Mouse (Mus musculus) stomach, postnatal 0 days (tissue): ENCODE measurements around the gene Fgf14.

ENCODE experiments used
- CTCF ChIP-seq: IDR thresholded peaks from 2 replicates; pipeline ENCODE4 v1.5.1; 2016; ENCODE audit warnings: antibody characterized with exemption, low read depth, mild to moderate bottlenecking, moderate library complexity
- EP300 ChIP-seq: optimal IDR thresholded peaks from 2 replicates; pipeline ENCODE3; 2016; ENCODE audit warnings: antibody characterized with exemption

DNA sequence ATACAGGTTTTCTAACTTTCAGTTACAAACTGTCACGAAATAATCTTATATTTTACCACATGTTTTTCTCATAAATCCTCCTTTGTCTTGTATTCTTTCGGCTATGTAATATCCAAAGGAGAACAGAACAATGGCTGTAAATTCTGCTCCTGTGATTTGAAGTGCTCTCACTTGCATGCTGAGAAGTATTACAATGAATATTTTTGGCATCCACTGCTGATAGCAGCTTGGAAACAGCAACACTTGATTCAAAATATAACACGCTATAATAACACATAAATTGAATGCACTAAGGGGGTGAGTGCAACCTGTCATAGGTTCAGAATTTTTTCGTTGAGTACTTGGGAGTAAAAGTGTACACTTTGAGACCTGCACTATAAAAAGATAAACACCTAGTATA is 115.4 kb downstream of the Fgf14 start:
- TF ChIP-seq EP300 (no peak), CTCF (no peak)
